ENCODE assay signal across 8 mouse cellular contexts in the genomic region with DNA sequence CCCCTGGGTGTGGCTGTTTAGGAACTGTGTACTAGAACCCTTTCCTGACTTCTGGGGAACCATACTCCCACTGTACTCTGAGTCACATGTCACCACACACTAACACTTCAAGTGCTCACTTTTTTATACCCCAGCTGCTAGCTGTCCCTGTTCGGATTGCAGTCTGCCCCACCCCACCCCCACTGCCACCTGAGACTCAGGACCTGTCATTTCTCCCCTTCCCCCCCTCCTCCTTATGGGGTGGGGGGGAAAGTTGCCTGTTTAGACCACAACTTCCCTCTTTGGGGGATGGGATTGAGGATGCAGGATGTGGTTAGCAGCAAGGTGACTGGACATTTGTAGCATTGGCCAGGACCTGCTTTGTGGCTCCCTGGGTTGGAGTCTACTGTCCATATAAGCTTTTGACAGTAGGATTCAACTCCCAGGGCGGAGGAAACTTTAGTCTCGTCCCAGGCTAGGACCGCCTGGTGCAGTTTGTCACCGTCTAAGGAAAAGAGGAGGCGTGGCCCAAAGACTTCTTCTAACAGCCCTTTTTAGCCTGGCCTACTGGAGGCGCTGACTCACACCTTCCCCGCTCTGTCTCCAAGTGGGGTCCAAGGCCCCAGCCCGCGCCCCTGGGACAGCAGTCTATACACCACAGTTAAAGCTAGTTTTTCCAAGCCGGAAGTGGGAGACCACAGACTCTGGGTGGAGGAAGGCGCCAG. TPM values are rescaled to one million over a fixed set of nuclear protein-coding genes. Genes with fewer than 3 reads are reported as not detected.
A peak's percentile ranks its signal among the peaks of the same experiment; 100 is the strongest.
DNase-seq lines count a peak whose midpoint lies in the region; ATAC-seq and TF ChIP-seq lines count a peak whose summit lies in the region.

No protein-coding gene starts in this region.

- ATAC-seq in forebrain, embryonic 16.5 days: no peak
- no peak for ATAC-seq in forebrain, embryonic 12.5 days (ENCODE audit: low FRiP score)
- ATAC-seq in limb, embryonic 14.5 days (ENCODE audit: low FRiP score, low read depth): peak; percentile 19; the same call in 1 of the 2 replicates

- DNase-seq in 3134 (ENCODE audit: extremely low read depth, insufficient read length, low spot score): peak; percentile 75
- peak; percentile 58 for DNase-seq in limb, embryonic 14.5 days (ENCODE audit: low spot score)
- DNase-seq in spleen, postnatal 4 days (ENCODE audit: low spot score in 2 of 2): peak; percentile 47 to 68
- no peak for DNase-seq in layer of hippocampus, adult 9-10 months (ENCODE audit: low spot score)
- DNase-seq in frontal cortex, postnatal 14 days (ENCODE audit: low spot score in 2 of 2): no peak

- H3K4me2 ChIP-seq in forebrain, embryonic 16.5 days (ENCODE audit: low read length): peak overlapping the region; percentile 43; the same call in 1 of the 2 replicates
- no peak overlapping the region for H3K4me2 ChIP-seq in forebrain, embryonic 12.5 days
- peak overlapping the region; percentile 47 for H3K4me2 ChIP-seq in limb, embryonic 14.5 days (replicated peaks; ENCODE audit: low read depth, low read length, severe bottlenecking)

- H3K4me1 ChIP-seq in forebrain, embryonic 16.5 days (replicated peaks; ENCODE audit: control insufficient read depth, insufficient read depth, low read length): peaks cover 3% of the 10 kb centered on the region; the same call in 1 of the 2 replicates
- H3K4me1 ChIP-seq in forebrain, embryonic 12.5 days: no peaks in the 10 kb centered on the region
- H3K4me1 ChIP-seq in bone marrow, adult 2 months (ENCODE audit: control insufficient read depth, insufficient read depth, low read length): peaks cover 3% of the 10 kb centered on the region
- H3K4me1 ChIP-seq in limb, embryonic 14.5 days (ENCODE audit: control insufficient read depth, insufficient read depth, low read length): peaks cover 9% of the 10 kb centered on the region; the same call in 1 of the 2 replicates

- no peaks in the 10 kb centered on the region for H3K27me3 ChIP-seq in forebrain, embryonic 16.5 days (replicated peaks; ENCODE audit: control insufficient read depth, insufficient read depth, low read length)
- H3K27me3 ChIP-seq in forebrain, embryonic 12.5 days: no peaks in the 10 kb centered on the region
- no peaks in the 10 kb centered on the region for H3K27me3 ChIP-seq in limb, embryonic 14.5 days (ENCODE audit: control insufficient read depth, insufficient read depth, low read length)

- 46% methylated on average over 12 of the region's 12 CpGs for WGBS in forebrain, embryonic 16.5 days
- 37% methylated on average over 12 of the region's 12 CpGs for WGBS in forebrain, embryonic 12.5 days
- WGBS in bone marrow, adult 2 months: 19% methylated on average over 12 of the region's 12 CpGs
- WGBS in limb, embryonic 14.5 days: 44% methylated on average over 12 of the region's 12 CpGs

- no peaks in the 10 kb centered on the region for H3K9me3 ChIP-seq in forebrain, embryonic 16.5 days (ENCODE audit: control insufficient read depth, low read length)
- H3K9me3 ChIP-seq in forebrain, embryonic 12.5 days: 0 out of 2 replicates have a peak, but pooled peaks cover 2% of the 10 kb centered on the region
- H3K9me3 ChIP-seq in limb, embryonic 14.5 days (ENCODE audit: control insufficient read depth, low read length): no peaks in the 10 kb centered on the region

- no peak for TF ChIP-seq POLR2A in bone marrow, adult 2 months (IDR thresholded peaks at IDR 0.05; ENCODE audit: borderline replicate concordance, control insufficient read depth, low read depth, low read length)
- no peak for TF ChIP-seq POLR2A in limb, embryonic 14.5 days (IDR thresholded peaks at IDR 0.05; ENCODE audit: borderline replicate concordance, extremely low read depth, insufficient read depth, insufficient read length)

- no peak overlapping the region for H3K4me3 ChIP-seq in forebrain, embryonic 16.5 days (replicated peaks; ENCODE audit: low read length)
- no peak overlapping the region for H3K4me3 ChIP-seq in forebrain, embryonic 12.5 days (replicated peaks)
- peak overlapping the region; percentile 6 for H3K4me3 ChIP-seq in bone marrow, adult 2 months (replicated peaks; ENCODE audit: control insufficient read depth, low read depth, low read length)
- peak overlapping the region; percentile 24 for H3K4me3 ChIP-seq in limb, embryonic 14.5 days (replicated peaks; ENCODE audit: low read length)

- H3K36me3 ChIP-seq in forebrain, embryonic 16.5 days (ENCODE audit: control insufficient read depth, insufficient read depth): no peaks in the 10 kb centered on the region
- no peaks in the 10 kb centered on the region for H3K36me3 ChIP-seq in forebrain, embryonic 12.5 days (replicated peaks)
- no peaks in the 10 kb centered on the region for H3K36me3 ChIP-seq in limb, embryonic 14.5 days (ENCODE audit: control insufficient read depth, insufficient read depth, low read length)

- H3K27ac ChIP-seq in forebrain, embryonic 16.5 days (ENCODE audit: low read length): no peak overlapping the region
- no peak overlapping the region for H3K27ac ChIP-seq in forebrain, embryonic 12.5 days
- H3K27ac ChIP-seq in bone marrow, adult 2 months (ENCODE audit: control insufficient read depth, insufficient read depth, low read depth, low read length, poor library complexity): peak overlapping the region; percentile 87
- H3K27ac ChIP-seq in limb, embryonic 14.5 days (replicated peaks; ENCODE audit: low read depth, low read length): peak overlapping the region; percentile 73

- no peak overlapping the region for H3K9ac ChIP-seq in forebrain, embryonic 16.5 days (replicated peaks; ENCODE audit: low read depth, low read length)
- H3K9ac ChIP-seq in forebrain, embryonic 12.5 days: no peak overlapping the region
- H3K9ac ChIP-seq in limb, embryonic 14.5 days (ENCODE audit: low read depth, low read length, severe bottlenecking): no peak overlapping the region

- TF ChIP-seq CTCF in bone marrow, adult 2 months (IDR thresholded peaks at IDR 0.05; ENCODE audit: control insufficient read depth, insufficient read depth, low read length): no peak

RNA-seq across cellular contexts. Expression of gene Plp2, which starts 2.5 kb away (rescaled TPM):
- polyA plus RNA-seq in forebrain, embryonic 16.5 days (2015; fragmentation: Nextera tagmentation; extraction: Ambion mirVana): 35.1 and 41.7 TPM in 2 replicates
- polyA plus RNA-seq in forebrain, embryonic 12.5 days (2016; fragmentation: Nextera tagmentation; extraction: Ambion mirVana): 45.5 and 52.0 TPM in 2 replicates
- polyA plus RNA-seq in bone marrow, adult 2 months (2011; ENCODE audit: insufficient read depth, insufficient read length, low replicate concordance, missing spikeins): 5.3 and 33.2 TPM in 2 replicates
- polyA plus RNA-seq in limb, embryonic 14.5 days (2012; rRNA removed): 196 and 259 TPM in 2 replicates
- polyA plus RNA-seq in limb, embryonic 14.5 days (2014; fragmentation: Nextera tagmentation; extraction: Ambion mirVana): 190 and 201 TPM in 2 replicates

RNA-seq across cellular contexts. Expression of gene Magix, which starts 7.3 kb away (rescaled TPM):
- polyA plus RNA-seq in forebrain, embryonic 16.5 days (2015; fragmentation: Nextera tagmentation; extraction: Ambion mirVana): 0.19 and 0.61 TPM in 2 replicates
- 0.09 and 0.19 TPM in 2 replicates for polyA plus RNA-seq in forebrain, embryonic 12.5 days (2016; fragmentation: Nextera tagmentation; extraction: Ambion mirVana)
- polyA plus RNA-seq in bone marrow, adult 2 months (2011; ENCODE audit: insufficient read depth, insufficient read length, low replicate concordance, missing spikeins): not detected in 2 replicates
- 0.38 and 0.55 TPM in 2 replicates for polyA plus RNA-seq in limb, embryonic 14.5 days (2012; rRNA removed)
- 0.73 and 0.87 TPM in 2 replicates for polyA plus RNA-seq in limb, embryonic 14.5 days (2014; fragmentation: Nextera tagmentation; extraction: Ambion mirVana)

RNA-seq across cellular contexts. Expression of gene Prickle3, which starts 16.7 kb away (rescaled TPM):
- 1.5 and 1.6 TPM in 2 replicates for polyA plus RNA-seq in forebrain, embryonic 16.5 days (2015; fragmentation: Nextera tagmentation; extraction: Ambion mirVana)
- polyA plus RNA-seq in forebrain, embryonic 12.5 days (2016; fragmentation: Nextera tagmentation; extraction: Ambion mirVana): 2.0 and 2.6 TPM in 2 replicates
- polyA plus RNA-seq in bone marrow, adult 2 months (2011; ENCODE audit: insufficient read depth, insufficient read length, low replicate concordance, missing spikeins): 10.7 and 22.4 TPM in 2 replicates
- 23.4 and 27.5 TPM in 2 replicates for polyA plus RNA-seq in limb, embryonic 14.5 days (2012; rRNA removed)
- polyA plus RNA-seq in limb, embryonic 14.5 days (2014; fragmentation: Nextera tagmentation; extraction: Ambion mirVana): 9.5 and 13.8 TPM in 2 replicates

RNA-seq across cellular contexts. Expression of gene Gpkow, which starts 23.2 kb away (rescaled TPM):
- 53.2 and 53.5 TPM in 2 replicates for polyA plus RNA-seq in forebrain, embryonic 16.5 days (2015; fragmentation: Nextera tagmentation; extraction: Ambion mirVana)
- polyA plus RNA-seq in forebrain, embryonic 12.5 days (2016; fragmentation: Nextera tagmentation; extraction: Ambion mirVana): 45.6 and 53.4 TPM in 2 replicates
- 17.6 and 19.1 TPM in 2 replicates for polyA plus RNA-seq in bone marrow, adult 2 months (2011; ENCODE audit: insufficient read depth, insufficient read length, low replicate concordance, missing spikeins)
- polyA plus RNA-seq in limb, embryonic 14.5 days (2012; rRNA removed): 20.5 and 28.9 TPM in 2 replicates
- polyA plus RNA-seq in limb, embryonic 14.5 days (2014; fragmentation: Nextera tagmentation; extraction: Ambion mirVana): 37.8 and 43.9 TPM in 2 replicates

RNA-seq across cellular contexts. Expression of gene Syp, which starts 35.5 kb away (rescaled TPM):
- polyA plus RNA-seq in forebrain, embryonic 16.5 days (2015; fragmentation: Nextera tagmentation; extraction: Ambion mirVana): 120 and 161 TPM in 2 replicates
- polyA plus RNA-seq in forebrain, embryonic 12.5 days (2016; fragmentation: Nextera tagmentation; extraction: Ambion mirVana): 42.0 and 44.8 TPM in 2 replicates
- 0.50 and 1.9 TPM in 2 replicates for polyA plus RNA-seq in bone marrow, adult 2 months (2011; ENCODE audit: insufficient read depth, insufficient read length, low replicate concordance, missing spikeins)
- 2.0 and 2.1 TPM in 2 replicates for polyA plus RNA-seq in limb, embryonic 14.5 days (2012; rRNA removed)
- polyA plus RNA-seq in limb, embryonic 14.5 days (2014; fragmentation: Nextera tagmentation; extraction: Ambion mirVana): 0.51 and 0.72 TPM in 2 replicates

Comparison
In these comparisons a context has a peak if more than half of its experiments do, and no peak if none do; other contexts are left out.
1. H3K27ac ChIP-seq: peak in bone marrow, adult 2 months (single experiment) and limb, embryonic 14.5 days (single experiment); none in forebrain, embryonic 16.5 days (single experiment) and forebrain, embryonic 12.5 days (single experiment).
2. H3K4me3 ChIP-seq: peak in bone marrow, adult 2 months (single experiment) and limb, embryonic 14.5 days (single experiment); none in forebrain, embryonic 16.5 days (single experiment) and forebrain, embryonic 12.5 days (single experiment).
3. DNase-seq: peak in 3134 (single experiment), limb, embryonic 14.5 days (single experiment) and spleen, postnatal 4 days (2 of 2); none in layer of hippocampus, adult 9-10 months (single experiment) and frontal cortex, postnatal 14 days (0 of 2).